Mouse (Mus musculus): Measurements from ENCODE around the gene 4933427D14Rik. TPM values are rescaled to one million over a fixed set of nuclear protein-coding genes. Genes with fewer than 3 reads are reported as not detected.
"Not testable (repeated sequence)": the region's sequence is repeated elsewhere in the genome, so short reads cannot be mapped to it uniquely, and the experiment has no call there.

Gene 4933427D14Rik
- polyA plus RNA-seq, 1 experiment from 2014 or later = 17.8 TPM

DNA sequence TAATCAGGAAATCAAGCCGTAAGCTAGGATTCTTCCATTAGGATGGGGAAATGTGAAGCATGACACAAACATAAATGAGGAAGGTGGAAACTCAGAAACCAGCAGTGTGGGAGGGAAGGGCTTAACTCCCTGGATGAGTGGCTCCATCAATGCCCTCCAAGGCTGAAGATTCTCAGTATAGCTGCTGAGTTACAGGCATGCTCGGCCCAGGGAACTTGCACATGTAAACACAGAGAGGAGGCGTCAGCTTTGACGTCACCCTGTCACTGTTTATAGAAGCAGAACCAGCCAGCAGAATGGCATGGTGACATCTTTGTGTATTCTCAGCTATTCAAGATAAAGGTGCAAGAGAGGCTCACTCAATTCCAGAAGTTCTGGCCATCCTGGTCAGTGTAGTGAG, 23.0 kb downstream of the 4933427D14Rik start:
- no peak overlapping the region for H3K27ac ChIP-seq (ENCODE audit: low read depth, low read length)
- no peak overlapping the region for H3K9ac ChIP-seq (ENCODE audit: low read depth, low read length)
- no peak overlapping the region for H3K4me2 ChIP-seq (replicated peaks; ENCODE audit: low read depth, low read length)
- H3K9me3 ChIP-seq (ENCODE audit: control insufficient read depth, low read length) = no peaks in the 10 kb centered on the region
- no peaks in the 10 kb centered on the region for H3K36me3 ChIP-seq (ENCODE audit: control insufficient read depth, insufficient read depth, low read length)
- ATAC-seq (ENCODE audit: low FRiP score) (no peak), DNase-seq (ENCODE audit: low spot score) (no peak)
- no peaks in the 10 kb centered on the region for H3K27me3 ChIP-seq (ENCODE audit: control insufficient read depth, insufficient read depth, low read length)
- WGBS = 89% methylated on average over 4 of the region's 4 CpGs
- H3K4me1 ChIP-seq (replicated peaks; ENCODE audit: control insufficient read depth, insufficient read depth, low read length) = no peaks in the 10 kb centered on the region
- no peak overlapping the region for H3K4me3 ChIP-seq (ENCODE audit: low read depth, low read length)

DNA sequence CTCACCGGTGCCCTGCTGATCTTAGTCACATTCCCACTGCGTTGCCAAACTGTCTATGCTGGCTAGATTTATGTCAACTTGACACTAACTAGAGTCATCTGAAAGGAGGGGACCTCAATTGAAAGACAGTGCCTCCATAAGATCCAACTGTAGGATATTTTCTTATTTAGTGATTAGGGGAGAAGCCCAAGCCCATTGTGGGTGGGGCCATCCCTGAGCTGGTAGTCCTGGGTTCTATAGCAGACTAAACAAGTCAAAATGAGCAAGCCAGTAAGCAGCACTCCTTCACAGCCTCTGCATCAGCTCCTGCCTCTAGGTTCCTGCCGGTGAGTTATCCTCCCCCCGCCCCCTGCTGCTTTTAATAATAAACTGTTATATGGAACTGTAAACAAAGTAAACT, 26.1 kb downstream of the 4933427D14Rik start:
- no peak for DNase-seq (ENCODE audit: low spot score)
- no peak for ATAC-seq (ENCODE audit: low FRiP score)
- H3K27me3 ChIP-seq (ENCODE audit: control insufficient read depth, insufficient read depth, low read length) = no peaks in the 10 kb centered on the region
- WGBS = 87% methylated on average over 4 of the region's 4 CpGs
- no peak overlapping the region for H3K4me3 ChIP-seq (ENCODE audit: low read depth, low read length)
- no peaks in the 10 kb centered on the region for H3K9me3 ChIP-seq (ENCODE audit: control insufficient read depth, low read length)
- no peak overlapping the region for H3K4me2 ChIP-seq (replicated peaks; ENCODE audit: low read depth, low read length)
- no peaks in the 10 kb centered on the region for H3K4me1 ChIP-seq (replicated peaks; ENCODE audit: control insufficient read depth, insufficient read depth, low read length)
- no peak overlapping the region for H3K9ac ChIP-seq (ENCODE audit: low read depth, low read length)
- no peak overlapping the region for H3K27ac ChIP-seq (ENCODE audit: low read depth, low read length)
- no peaks in the 10 kb centered on the region for H3K36me3 ChIP-seq (ENCODE audit: control insufficient read depth, insufficient read depth, low read length)

DNA sequence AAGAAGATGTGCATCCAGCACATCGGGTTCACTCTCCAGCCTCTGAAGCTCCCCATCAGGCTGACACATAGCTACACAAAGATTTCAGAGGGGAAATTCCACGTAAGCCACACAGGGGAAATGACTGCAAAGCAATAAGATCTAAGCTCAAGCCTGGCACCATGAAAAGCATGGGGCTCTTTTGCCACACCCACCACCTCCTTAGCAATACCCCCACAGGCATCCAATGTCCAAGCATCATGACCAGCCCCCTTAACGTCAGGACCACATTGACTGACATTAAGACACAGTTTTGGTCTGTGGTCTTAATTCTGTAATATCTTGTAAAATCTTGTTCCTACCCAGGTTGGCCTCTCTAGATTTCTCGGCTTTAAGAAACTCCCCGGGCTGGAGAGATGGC, 26.7 kb downstream of the 4933427D14Rik start:
- H3K9ac ChIP-seq (ENCODE audit: low read depth, low read length) = no peak overlapping the region
- H3K27ac ChIP-seq (ENCODE audit: low read depth, low read length) = no peak overlapping the region
- H3K4me2 ChIP-seq (replicated peaks; ENCODE audit: low read depth, low read length) = no peak overlapping the region
- DNase-seq (ENCODE audit: low spot score) = no peak
- 0 out of 2 replicates have a peak, but pooled peaks cover 4% of the 10 kb centered on the region for H3K36me3 ChIP-seq (ENCODE audit: control insufficient read depth, insufficient read depth, low read length)
- no peaks in the 10 kb centered on the region for H3K4me1 ChIP-seq (replicated peaks; ENCODE audit: control insufficient read depth, insufficient read depth, low read length)
- no peaks in the 10 kb centered on the region for H3K27me3 ChIP-seq (ENCODE audit: control insufficient read depth, insufficient read depth, low read length)
- no peak for ATAC-seq (ENCODE audit: low FRiP score)
- no peaks in the 10 kb centered on the region for H3K9me3 ChIP-seq (ENCODE audit: control insufficient read depth, low read length)
- H3K4me3 ChIP-seq (ENCODE audit: low read depth, low read length) = no peak overlapping the region
- 84% methylated on average over 5 of the region's 5 CpGs for WGBS

DNA sequence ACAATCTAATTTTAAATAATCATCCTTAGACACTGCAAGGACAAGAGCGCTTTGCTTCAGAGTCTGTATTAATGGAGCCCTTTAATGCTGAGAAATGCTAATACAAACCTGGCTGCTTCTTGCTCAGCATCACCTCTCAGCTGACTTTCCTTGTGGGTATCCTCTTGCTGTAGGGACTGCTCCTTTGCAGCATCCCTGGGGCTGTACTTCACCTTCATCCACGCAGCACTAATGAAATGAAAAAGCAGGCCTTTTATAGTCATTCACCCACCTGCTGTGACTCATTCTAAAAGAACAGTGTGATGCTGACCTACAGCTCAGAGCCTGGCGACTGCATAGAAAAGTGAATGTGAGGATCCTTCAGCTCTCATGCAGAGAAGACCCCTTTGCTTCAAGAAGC, 30.7 kb downstream of the 4933427D14Rik start:
- Histone ChIP-seq H3K27ac (ENCODE audit: low read depth, low read length) (no peak overlapping the region), H3K4me3 (ENCODE audit: low read depth, low read length) (no peak overlapping the region), H3K36me3 (ENCODE audit: control insufficient read depth, insufficient read depth, low read length) (0 out of 2 replicates have a peak, but pooled peaks cover 4% of the 10 kb centered on the region), H3K9me3 (ENCODE audit: control insufficient read depth, low read length) (no peaks in the 10 kb centered on the region), H3K27me3 (ENCODE audit: control insufficient read depth, insufficient read depth, low read length) (no peaks in the 10 kb centered on the region), H3K4me1 (replicated peaks; ENCODE audit: control insufficient read depth, insufficient read depth, low read length) (no peaks in the 10 kb centered on the region), H3K4me2 (replicated peaks; ENCODE audit: low read depth, low read length) (no peak overlapping the region), H3K9ac (ENCODE audit: low read depth, low read length) (no peak overlapping the region)
- WGBS = 32% methylated on average over 3 of the region's 3 CpGs
- DNase-seq (ENCODE audit: low spot score) = peak; percentile 30
- ATAC-seq (ENCODE audit: low FRiP score) = no peak

DNA sequence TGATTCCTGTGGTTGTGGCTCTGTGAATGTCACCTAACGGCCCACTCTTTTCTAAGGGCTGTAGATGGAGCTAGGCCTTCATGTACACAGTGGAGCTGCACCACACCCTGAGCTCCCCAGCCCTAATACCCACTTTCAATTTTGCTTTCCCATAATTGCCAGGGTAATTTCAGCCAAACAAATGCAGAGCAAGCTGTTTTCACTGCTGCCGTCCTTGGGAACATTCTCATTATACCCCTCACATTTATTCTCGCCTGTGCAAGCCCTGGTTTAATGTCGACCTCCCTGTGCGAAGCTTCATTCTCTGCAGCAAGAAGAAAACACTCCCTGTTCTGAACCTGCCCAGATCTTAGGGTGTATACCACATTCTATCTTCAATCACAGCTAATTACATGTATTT, 31.3 kb downstream of the 4933427D14Rik start:
- 83% methylated on average over 5 of the region's 5 CpGs for WGBS
- H3K4me3 ChIP-seq (ENCODE audit: low read depth, low read length) = no peak overlapping the region
- H3K4me1 ChIP-seq (replicated peaks; ENCODE audit: control insufficient read depth, insufficient read depth, low read length) = no peaks in the 10 kb centered on the region
- H3K27ac ChIP-seq (ENCODE audit: low read depth, low read length) = no peak overlapping the region
- no peaks in the 10 kb centered on the region for H3K27me3 ChIP-seq (ENCODE audit: control insufficient read depth, insufficient read depth, low read length)
- no peaks in the 10 kb centered on the region for H3K9me3 ChIP-seq (ENCODE audit: control insufficient read depth, low read length)
- ATAC-seq (ENCODE audit: low FRiP score) = no peak
- H3K9ac ChIP-seq (ENCODE audit: low read depth, low read length) = no peak overlapping the region
- H3K4me2 ChIP-seq (replicated peaks; ENCODE audit: low read depth, low read length) = no peak overlapping the region
- DNase-seq (ENCODE audit: low spot score) = no peak
- H3K36me3 ChIP-seq (ENCODE audit: control insufficient read depth, insufficient read depth, low read length) = 0 out of 2 replicates have a peak, but pooled peaks cover 4% of the 10 kb centered on the region

DNA sequence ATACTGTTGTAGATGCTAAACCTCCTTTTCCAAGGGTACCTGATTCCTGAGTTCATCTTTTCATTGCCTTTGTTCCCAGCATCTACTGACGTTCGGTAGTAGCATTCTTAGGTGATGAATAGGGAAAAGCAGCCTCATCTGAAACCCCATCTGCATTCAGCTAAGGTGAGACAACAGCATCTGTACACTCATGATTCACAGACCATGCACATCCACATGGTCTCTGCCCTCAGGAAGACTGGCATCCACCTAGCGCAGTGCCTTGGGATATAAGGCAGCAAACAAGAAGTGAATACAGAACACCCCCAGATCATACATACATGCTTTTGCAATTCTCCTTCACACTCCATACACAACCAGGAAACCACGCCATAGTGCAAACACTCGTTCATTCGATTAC, 32.5 kb downstream of the 4933427D14Rik start:
- 0 out of 2 replicates have a peak, but pooled peaks cover 4% of the 10 kb centered on the region for H3K36me3 ChIP-seq (ENCODE audit: control insufficient read depth, insufficient read depth, low read length)
- 94% methylated on average over 6 of the region's 6 CpGs for WGBS
- no peak overlapping the region for H3K4me3 ChIP-seq (ENCODE audit: low read depth, low read length)
- no peaks in the 10 kb centered on the region for H3K4me1 ChIP-seq (replicated peaks; ENCODE audit: control insufficient read depth, insufficient read depth, low read length)
- no peak overlapping the region for H3K4me2 ChIP-seq (replicated peaks; ENCODE audit: low read depth, low read length)
- no peak overlapping the region for H3K9ac ChIP-seq (ENCODE audit: low read depth, low read length)
- no peak for ATAC-seq (ENCODE audit: low FRiP score)
- no peaks in the 10 kb centered on the region for H3K9me3 ChIP-seq (ENCODE audit: control insufficient read depth, low read length)
- H3K27me3 ChIP-seq (ENCODE audit: control insufficient read depth, insufficient read depth, low read length) = no peaks in the 10 kb centered on the region
- no peak for DNase-seq (ENCODE audit: low spot score)
- no peak overlapping the region for H3K27ac ChIP-seq (ENCODE audit: low read depth, low read length)

DNA sequence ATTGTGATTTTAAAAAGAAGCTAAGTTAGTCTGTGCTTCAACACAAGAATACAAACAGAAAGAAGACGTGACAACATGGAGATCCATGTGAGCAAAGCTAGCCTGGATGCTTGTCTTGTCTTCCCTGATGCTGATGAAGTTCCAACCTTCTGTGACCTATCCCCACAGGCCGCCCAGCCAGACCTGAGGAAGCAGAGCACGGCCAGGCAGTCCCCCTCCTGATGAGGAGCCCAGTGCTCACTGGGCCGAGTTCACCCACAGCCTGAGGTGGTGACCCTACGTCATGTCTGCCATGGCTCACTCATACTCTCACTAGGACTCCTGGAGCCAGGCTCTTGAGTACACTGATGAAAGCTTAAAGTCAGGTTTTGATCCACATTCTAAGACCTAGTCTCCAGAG, 33.8 kb downstream of the 4933427D14Rik start:
- H3K4me3 ChIP-seq (ENCODE audit: low read depth, low read length) = no peak overlapping the region
- H3K4me2 ChIP-seq (replicated peaks; ENCODE audit: low read depth, low read length) = no peak overlapping the region
- H3K36me3 ChIP-seq (ENCODE audit: control insufficient read depth, insufficient read depth, low read length) = 0 out of 2 replicates have a peak, but pooled peaks cover 4% of the 10 kb centered on the region
- no peaks in the 10 kb centered on the region for H3K27me3 ChIP-seq (ENCODE audit: control insufficient read depth, insufficient read depth, low read length)
- WGBS = 78% methylated on average over 5 of the region's 5 CpGs
- H3K4me1 ChIP-seq (replicated peaks; ENCODE audit: control insufficient read depth, insufficient read depth, low read length) = no peaks in the 10 kb centered on the region
- no peaks in the 10 kb centered on the region for H3K9me3 ChIP-seq (ENCODE audit: control insufficient read depth, low read length)
- no peak for ATAC-seq (ENCODE audit: low FRiP score)
- no peak for DNase-seq (ENCODE audit: low spot score)
- H3K9ac ChIP-seq (ENCODE audit: low read depth, low read length) = no peak overlapping the region
- H3K27ac ChIP-seq (ENCODE audit: low read depth, low read length) = no peak overlapping the region

DNA sequence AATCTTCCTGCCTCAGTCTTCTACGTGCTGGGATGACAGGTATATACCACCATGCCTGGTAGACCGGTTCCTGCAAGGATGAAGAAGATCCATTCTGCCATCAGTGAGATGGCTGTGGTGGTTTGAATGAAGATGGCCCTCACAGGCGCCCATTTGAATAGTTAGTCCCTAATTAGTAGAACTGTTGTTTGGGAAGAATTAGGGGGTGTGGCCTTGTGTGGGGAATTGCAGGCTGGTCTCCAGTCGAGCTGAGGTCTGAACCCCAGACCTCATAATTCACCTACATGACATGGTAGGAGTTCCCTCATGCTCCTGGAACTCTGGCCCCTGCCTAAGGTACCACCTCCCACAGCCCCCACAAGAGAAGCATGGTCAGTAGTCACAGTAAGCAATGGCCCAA, 35.4 kb downstream of the 4933427D14Rik start:
- not testable (repeated sequence) for H3K9me3 ChIP-seq (ENCODE audit: control insufficient read depth, low read length); H3K4me3 ChIP-seq (ENCODE audit: low read depth, low read length); H3K4me1 ChIP-seq (replicated peaks; ENCODE audit: control insufficient read depth, insufficient read depth, low read length); H3K27me3 ChIP-seq (ENCODE audit: control insufficient read depth, insufficient read depth, low read length); ATAC-seq (ENCODE audit: low FRiP score); H3K36me3 ChIP-seq (ENCODE audit: control insufficient read depth, insufficient read depth, low read length); H3K27ac ChIP-seq (ENCODE audit: low read depth, low read length); DNase-seq (ENCODE audit: low spot score); H3K4me2 ChIP-seq (replicated peaks; ENCODE audit: low read depth, low read length); H3K9ac ChIP-seq (ENCODE audit: low read depth, low read length)
- WGBS = 77% methylated on average over 4 of the region's 4 CpGs

DNA sequence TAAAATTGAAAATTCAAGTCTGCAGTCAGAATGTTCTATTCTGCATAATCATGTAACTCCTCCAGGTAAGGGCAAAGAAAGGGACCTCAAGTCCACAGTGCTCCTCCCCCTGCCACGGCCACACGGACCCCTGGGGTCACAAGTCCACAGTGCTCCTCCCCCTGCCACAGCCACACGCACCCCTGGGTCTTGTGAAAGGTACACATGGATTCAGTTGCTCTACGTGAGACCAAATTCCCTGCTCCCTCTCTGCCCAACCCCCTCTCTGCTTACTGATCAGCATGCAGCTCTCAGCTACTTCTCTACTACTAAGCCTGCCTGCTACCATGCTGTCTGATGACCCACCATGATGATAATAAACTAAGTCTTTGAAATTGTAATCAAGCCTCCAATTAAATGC, 37.4 kb downstream of the 4933427D14Rik start:
- H3K9ac ChIP-seq (ENCODE audit: low read depth, low read length) = no peak overlapping the region
- H3K36me3 ChIP-seq (ENCODE audit: control insufficient read depth, insufficient read depth, low read length) = peaks cover 2% of the 10 kb centered on the region; the same call in 1 of the 2 replicates
- no peaks in the 10 kb centered on the region for H3K4me1 ChIP-seq (replicated peaks; ENCODE audit: control insufficient read depth, insufficient read depth, low read length)
- H3K27ac ChIP-seq (ENCODE audit: low read depth, low read length) = no peak overlapping the region
- no peaks in the 10 kb centered on the region for H3K27me3 ChIP-seq (ENCODE audit: control insufficient read depth, insufficient read depth, low read length)
- no peak overlapping the region for H3K4me3 ChIP-seq (ENCODE audit: low read depth, low read length)
- DNase-seq (ENCODE audit: low spot score) (no peak), ATAC-seq (ENCODE audit: low FRiP score) (no peak)
- H3K4me2 ChIP-seq (replicated peaks; ENCODE audit: low read depth, low read length) = no peak overlapping the region
- H3K9me3 ChIP-seq (ENCODE audit: control insufficient read depth, low read length) = no peaks in the 10 kb centered on the region
- WGBS = 92% methylated on average over 4 of the region's 4 CpGs
